Mouse (Mus musculus) hindbrain, embryonic 12.5 days (tissue): ENCODE measurements around the gene Hist2h3c2. TPM values are rescaled to one million over a fixed set of nuclear protein-coding genes. Genes with fewer than 3 reads are reported as not detected.
"Not testable (repeated sequence)": the region's sequence is repeated elsewhere in the genome, so short reads cannot be mapped to it uniquely, and the experiment has no call there.

Experiments used
- ATAC-seq: fragments of 200-750 bp; cut with Nextera tagmentation; 2 replicates; pipeline ENCODE4 v1.8.0; 2017; ENCODE audit warnings: moderate TSS enrichment; ENCODE audit not compliant: low FRiP score
- H3K27ac ChIP-seq: fragments of 300-500 bp; sonication (generic); 2 replicates; pipeline ENCODE4 v1.5.1; 2016; ENCODE audit warnings: mild to moderate bottlenecking
- H3K27me3 ChIP-seq: fragments of 300-500 bp; sonication (generic); 2 replicates; pipeline ENCODE4 v1.6.1; 2016; ENCODE audit warnings: mild to moderate bottlenecking
- H3K36me3 ChIP-seq: fragments of 300-500 bp; sonication (generic); 2 replicates; pipeline ENCODE4 v1.6.1; 2016; ENCODE audit warnings: mild to moderate bottlenecking
- H3K4me1 ChIP-seq: fragments of 300-500 bp; sonication (generic); 2 replicates; pipeline ENCODE4 v1.6.1; 2016
- H3K4me2 ChIP-seq: fragments of 300-500 bp; sonication (generic); replicated peaks from 2 replicates; pipeline ENCODE4 v1.6.1; 2016; ENCODE audit warnings: mild to moderate bottlenecking
- H3K4me3 ChIP-seq: fragments of 300-500 bp; sonication (generic); 2 replicates; pipeline ENCODE4 v1.5.1; 2016; ENCODE audit warnings: mild to moderate bottlenecking
- H3K9ac ChIP-seq: fragments of 300-500 bp; sonication (generic); 2 replicates; pipeline ENCODE4 v1.6.1; 2016; ENCODE audit warnings: mild to moderate bottlenecking, moderate library complexity
- H3K9me3 ChIP-seq: fragments of 300-500 bp; sonication (generic); replicated peaks from 2 replicates; pipeline ENCODE4 v1.6.1; 2016; ENCODE audit warnings: mild to moderate bottlenecking
- WGBS: fragments of 180-500 bp; shearing (Covaris S2); methylation state at CpG from one replicate; pipeline ENCODE4 v1.1.7; 2016; 5-methylcytosine and 5-hydroxymethylcytosine counted together
- polyA plus RNA-seq: library from polyadenylated mRNA; unstranded; fragments of >200 nt; fragmentation: Nextera tagmentation; extraction: Ambion mirVana; gene quantifications from 2 replicates; pipeline ENCODE4 v1.2.1, GENCODE M21; 2016

The Hist2h3c2 gene
- polyA plus RNA-seq, 1 experiment from 2014 or later = 6.7 TPM

DNA sequence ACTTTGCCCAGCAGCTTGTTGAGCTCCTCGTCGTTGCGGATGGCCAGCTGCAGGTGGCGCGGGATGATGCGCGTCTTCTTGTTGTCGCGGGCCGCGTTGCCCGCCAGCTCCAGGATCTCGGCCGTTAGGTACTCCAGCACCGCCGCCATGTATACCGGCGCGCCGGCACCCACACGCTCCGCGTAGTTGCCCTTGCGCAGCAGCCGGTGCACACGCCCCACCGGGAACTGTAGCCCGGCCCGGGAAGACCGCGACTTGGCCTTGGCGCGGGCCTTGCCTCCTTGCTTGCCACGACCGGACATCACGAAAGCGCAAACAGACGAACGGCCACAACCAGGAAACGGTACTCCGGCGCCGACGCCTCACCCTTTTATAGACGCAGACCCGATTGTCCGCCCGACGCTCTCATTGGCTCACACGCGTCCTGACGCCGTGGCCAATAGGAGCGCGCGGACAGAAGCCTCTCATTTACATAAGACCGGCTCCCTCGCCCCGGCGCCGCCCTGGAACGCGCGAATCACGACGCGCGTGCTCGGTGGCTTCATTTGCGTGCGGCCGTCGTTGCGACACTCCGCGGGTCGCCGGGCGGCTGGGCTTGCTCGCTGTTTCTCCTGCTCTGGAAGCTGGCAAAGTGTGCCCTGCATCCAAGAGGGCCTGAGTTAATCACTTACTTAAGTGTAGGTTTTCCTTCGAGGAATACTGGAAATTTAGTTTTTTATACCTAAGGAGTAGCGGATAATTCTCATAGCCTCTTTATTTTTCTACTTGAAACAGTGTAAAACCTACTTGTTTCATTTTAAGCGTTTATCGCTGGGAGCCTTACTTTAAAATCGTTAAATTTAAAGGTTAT, 1.2 kb upstream of the Hist2h3c2 start, which contains the start of gene Hist2h2aa2:
Gene Hist2h2aa2 (minus strand): TSS at position 328 of the 850 bp plus-strand sequence.
- WGBS = 3% methylated on average over 37 of the region's 85 CpGs
- peak; percentile 86 for ATAC-seq

DNA sequence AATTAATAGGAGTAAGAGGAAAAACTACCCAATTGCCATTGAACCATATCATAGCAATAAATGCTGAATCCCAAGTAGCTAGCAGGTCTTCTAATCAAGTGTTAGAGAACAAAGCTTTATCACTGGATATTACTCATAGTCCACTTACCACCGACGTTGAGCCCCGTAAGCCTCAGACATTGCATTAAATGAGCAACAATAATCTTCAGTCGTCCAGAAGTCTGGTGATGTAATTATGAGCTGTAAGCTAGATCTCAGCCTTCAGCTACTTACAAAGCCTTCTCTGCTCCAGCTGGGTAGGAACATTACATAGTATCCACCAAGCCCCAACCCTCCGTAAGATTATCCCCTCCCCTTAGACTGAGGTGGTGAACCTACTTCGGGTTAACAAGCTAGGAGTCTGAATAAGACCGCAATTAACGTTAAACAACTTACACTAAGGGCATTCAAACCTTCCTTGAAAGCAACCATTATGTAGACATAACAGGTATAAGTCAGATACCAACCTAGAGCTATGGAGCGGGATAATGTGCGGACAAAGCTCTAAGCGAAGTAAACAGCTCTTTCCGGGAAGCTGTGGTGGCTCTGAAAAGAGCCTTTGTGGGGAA, 919 bp downstream of the Hist2h3c2 start:
- H3K36me3 ChIP-seq = no peaks in the 10 kb centered on the region
- under 1% methylated on average over 12 of the region's 12 CpGs for WGBS
- peak overlapping the region; percentile 37 for H3K4me3 ChIP-seq
- peak overlapping the region; percentile 68 for H3K27ac ChIP-seq
- H3K4me1 ChIP-seq = peaks cover 15% of the 10 kb centered on the region
- no peak for ATAC-seq
- H3K27me3 ChIP-seq = no peaks in the 10 kb centered on the region
- peak overlapping the region; percentile 55 for H3K4me2 ChIP-seq
- H3K9ac ChIP-seq = peak overlapping the region; percentile 56
- no peaks in the 10 kb centered on the region for H3K9me3 ChIP-seq

More for the DNA sequence above, 1.2 kb upstream of the Hist2h3c2 start, which contains the start of gene Hist2h2aa2:
- Histone ChIP-seq H3K4me2 (peak within 1 kb of the TSS; percentile 44), H3K9ac (peak within 1 kb of the TSS; percentile 55; the same call in 1 of the 2 replicates), H3K27ac (peak within 1 kb of the TSS; percentile 88), H3K4me1 (peaks cover 22% of the 10 kb centered on the region), H3K4me3 (peak within 1 kb of the TSS; percentile 32)
- H3K27me3 ChIP-seq, H3K9me3 ChIP-seq, H3K36me3 ChIP-seq: not testable (repeated sequence)

DNA sequence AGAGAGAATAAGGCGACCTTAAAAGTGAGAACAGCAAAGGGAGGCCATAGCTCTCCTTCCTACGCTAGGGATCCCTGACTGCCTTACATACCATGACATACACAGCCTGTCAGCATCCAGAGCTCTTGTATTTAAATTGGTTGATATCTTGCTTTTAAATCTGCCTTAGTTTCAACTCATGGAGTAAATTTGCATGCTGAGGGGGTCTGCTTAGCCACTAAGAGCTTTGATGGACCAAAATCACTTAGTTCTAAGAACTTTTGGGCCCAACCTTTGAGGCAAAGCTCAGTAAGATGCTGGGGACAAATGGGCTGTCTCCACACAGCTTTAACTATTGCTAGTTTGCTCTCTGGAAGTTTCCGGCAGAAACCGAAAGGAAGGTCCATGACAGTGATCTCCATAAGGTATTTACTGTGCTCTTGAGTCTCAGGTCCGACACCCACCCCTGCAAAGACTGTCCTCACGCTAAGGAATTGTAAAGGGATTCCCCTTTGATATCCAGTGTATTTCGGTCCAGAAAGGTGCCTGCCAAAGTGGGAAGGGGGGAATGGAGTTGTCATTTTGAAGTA, 1.5 kb downstream of the Hist2h3c2 start:
- H3K27me3 ChIP-seq = no peaks in the 10 kb centered on the region
- peaks cover 15% of the 10 kb centered on the region for H3K4me1 ChIP-seq
- H3K36me3 ChIP-seq = no peaks in the 10 kb centered on the region
- peak overlapping the region; percentile 55 for H3K4me2 ChIP-seq
- ATAC-seq = no peak
- H3K9ac ChIP-seq = peak overlapping the region; percentile 56
- peak overlapping the region; percentile 37 for H3K4me3 ChIP-seq
- peak overlapping the region; percentile 68; the same call in 1 of the 2 replicates for H3K27ac ChIP-seq
- 28% methylated on average over 7 of the region's 7 CpGs for WGBS
- no peaks in the 10 kb centered on the region for H3K9me3 ChIP-seq

DNA sequence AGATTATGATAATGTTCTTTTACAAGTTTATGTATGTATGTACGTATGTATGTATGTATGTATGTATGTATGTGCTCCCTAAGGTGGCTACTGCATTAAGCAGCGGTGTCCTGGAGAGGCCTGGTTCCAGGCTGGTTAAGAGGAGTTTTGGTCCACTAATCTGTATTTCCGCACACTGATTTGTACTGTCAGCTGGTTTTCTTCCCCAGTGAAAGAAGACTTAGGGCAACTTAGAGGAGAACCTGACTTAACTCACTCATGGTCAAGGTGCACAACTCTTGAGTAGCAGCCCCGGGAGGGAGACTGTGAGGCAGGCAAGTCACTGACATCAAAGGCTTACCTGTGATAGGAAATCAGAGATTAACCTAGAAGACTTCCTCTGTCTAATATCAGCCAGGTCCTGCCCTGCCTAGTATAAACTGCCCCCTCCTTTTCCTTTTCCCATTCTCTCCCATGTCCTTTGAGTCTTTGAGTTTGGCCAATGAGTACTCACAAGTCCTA, 2.0 kb downstream of the Hist2h3c2 start:
- Histone ChIP-seq H3K27ac (no peak overlapping the region), H3K9me3 (no peaks in the 10 kb centered on the region), H3K27me3 (no peaks in the 10 kb centered on the region), H3K4me2 (peak overlapping the region; percentile 55), H3K4me3 (peak overlapping the region; percentile 37; the same call in 1 of the 2 replicates), H3K36me3 (no peaks in the 10 kb centered on the region), H3K4me1 (peaks cover 15% of the 10 kb centered on the region), H3K9ac (peak overlapping the region; percentile 56; the same call in 1 of the 2 replicates)
- WGBS = 83% methylated on average over 4 of the region's 4 CpGs
- no peak for ATAC-seq

DNA sequence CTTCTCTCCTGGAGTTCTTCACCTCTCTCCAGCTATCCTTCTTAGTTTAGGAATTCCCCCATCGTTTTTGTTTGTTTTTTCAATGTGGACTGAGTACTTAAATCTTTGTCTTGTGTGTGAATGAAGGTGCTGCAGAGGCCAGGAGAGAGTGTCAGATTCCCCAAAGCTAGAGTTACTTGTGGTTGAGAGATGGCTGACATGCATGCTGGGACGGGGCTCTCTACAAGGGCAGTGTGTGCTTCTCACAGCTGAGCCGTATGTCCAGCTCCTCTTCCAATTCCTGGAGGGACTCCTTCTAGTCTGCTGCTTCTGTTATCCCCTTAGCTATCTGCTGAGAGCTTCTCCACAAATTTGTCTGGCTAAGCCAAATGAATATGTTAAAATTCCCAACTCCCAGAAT, 3.1 kb downstream of the Hist2h3c2 start:
- Histone ChIP-seq H3K4me3 (no peak overlapping the region), H3K27me3 (no peaks in the 10 kb centered on the region), H3K27ac (peak overlapping the region; percentile 30; the same call in 1 of the 2 replicates), H3K9ac (no peak overlapping the region), H3K4me1 (peaks cover 15% of the 10 kb centered on the region), H3K36me3 (no peaks in the 10 kb centered on the region), H3K9me3 (no peaks in the 10 kb centered on the region), H3K4me2 (no peak overlapping the region)
- no peak for ATAC-seq
- WGBS = 62% methylated on average over 3 of the region's 3 CpGs

DNA sequence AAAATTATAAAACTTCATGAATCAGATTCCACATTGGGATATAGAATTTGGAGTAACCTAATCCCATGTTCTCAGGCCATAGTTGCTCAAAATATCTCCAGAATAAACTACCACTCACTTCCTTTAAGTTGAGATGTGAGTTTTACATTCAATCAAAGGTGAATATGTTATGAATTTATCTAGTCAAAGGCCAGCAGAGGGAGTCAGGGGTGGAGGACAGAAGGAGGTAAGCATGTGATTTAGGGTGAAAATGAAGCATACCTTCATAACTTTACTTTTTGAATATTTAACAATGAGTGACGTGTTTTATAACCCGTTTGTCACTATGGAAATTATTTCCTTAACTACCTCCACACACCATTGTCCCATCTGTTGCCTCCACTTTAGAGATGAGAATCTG, 4.0 kb downstream of the Hist2h3c2 start:
- 95% methylated on average over 2 of the region's 2 CpGs for WGBS
- ATAC-seq = no peak
- Histone ChIP-seq H3K9me3 (no peaks in the 10 kb centered on the region), H3K27me3 (no peaks in the 10 kb centered on the region), H3K9ac (no peak overlapping the region), H3K27ac (no peak overlapping the region), H3K4me3 (no peak overlapping the region), H3K4me1 (peaks cover 15% of the 10 kb centered on the region), H3K36me3 (no peaks in the 10 kb centered on the region), H3K4me2 (no peak overlapping the region)

DNA sequence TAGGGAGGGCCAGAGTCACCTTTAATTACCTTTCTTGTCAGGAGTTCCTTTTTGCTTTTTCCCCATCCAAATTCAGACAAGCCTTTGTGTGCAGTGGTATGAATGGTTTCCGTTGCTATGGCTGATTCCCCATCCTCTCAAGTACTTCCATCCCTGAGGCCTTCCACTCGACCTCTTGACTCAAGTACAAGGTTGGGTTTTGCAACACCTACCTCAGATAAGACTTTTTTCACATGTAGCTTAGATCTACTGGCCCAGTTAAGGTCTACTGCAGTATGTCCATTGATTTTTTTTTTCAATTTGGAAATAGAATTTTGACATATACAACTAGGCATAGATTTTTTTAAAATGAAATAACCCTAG, 7.2 kb downstream of the Hist2h3c2 start:
- no peak for ATAC-seq
- no peaks in the 10 kb centered on the region for H3K36me3 ChIP-seq
- 72% methylated on average over 2 of the region's 2 CpGs for WGBS
- H3K4me3 ChIP-seq = no peak overlapping the region
- H3K4me2 ChIP-seq = no peak overlapping the region
- H3K4me1 ChIP-seq = 0 out of 2 replicates have a peak, but pooled peaks cover 6% of the 10 kb centered on the region
- H3K9ac ChIP-seq = no peak overlapping the region
- H3K27ac ChIP-seq = no peak overlapping the region
- H3K9me3 ChIP-seq = no peaks in the 10 kb centered on the region
- H3K27me3 ChIP-seq = no peaks in the 10 kb centered on the region

DNA sequence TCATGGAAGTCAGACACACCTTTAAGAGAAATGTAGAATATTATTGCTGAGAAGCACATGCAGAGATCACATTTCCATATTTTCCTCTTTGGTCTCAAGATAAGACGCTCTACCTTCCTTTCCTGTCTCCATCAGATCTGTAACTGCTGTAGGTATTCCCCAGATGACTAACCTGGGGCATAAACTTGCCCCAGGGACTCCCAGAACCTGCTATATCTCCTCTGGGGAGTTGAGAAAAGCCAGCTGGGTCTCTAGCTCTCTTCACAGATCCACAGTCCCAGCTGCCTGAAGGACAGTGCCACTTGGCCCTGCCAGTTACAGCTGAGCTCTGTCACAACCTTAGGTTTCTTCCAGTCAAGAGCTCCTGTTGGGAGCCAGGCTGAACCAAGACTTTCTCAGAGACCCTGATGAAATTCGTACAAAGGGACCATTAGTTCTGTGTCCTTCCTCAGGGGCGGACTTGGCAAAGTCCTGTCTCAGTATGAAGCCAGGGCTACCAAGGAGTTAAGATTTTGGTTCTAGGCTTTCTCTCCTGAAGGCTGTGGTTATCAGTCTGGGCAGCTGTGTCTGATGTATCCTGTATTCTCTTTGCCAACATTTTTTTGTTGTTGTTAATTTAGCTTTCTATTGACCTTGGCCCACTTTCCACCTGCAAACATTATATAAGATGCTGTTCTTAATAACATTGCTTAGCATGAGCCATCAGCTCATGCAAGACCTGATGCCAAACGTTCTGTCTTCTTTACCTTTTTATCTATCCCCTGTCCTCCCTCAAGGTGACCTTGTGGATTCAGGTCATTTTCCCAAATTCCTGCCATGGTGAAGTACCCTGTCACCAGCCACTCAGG, 7.8 kb downstream of the Hist2h3c2 start:
- 73% methylated on average over 4 of the region's 4 CpGs for WGBS
- Histone ChIP-seq H3K27ac (no peak overlapping the region), H3K27me3 (no peaks in the 10 kb centered on the region), H3K36me3 (no peaks in the 10 kb centered on the region), H3K4me1 (0 out of 2 replicates have a peak, but pooled peaks cover 7% of the 10 kb centered on the region), H3K9ac (no peak overlapping the region), H3K4me2 (no peak overlapping the region), H3K9me3 (no peaks in the 10 kb centered on the region), H3K4me3 (no peak overlapping the region)
- ATAC-seq = no peak

DNA sequence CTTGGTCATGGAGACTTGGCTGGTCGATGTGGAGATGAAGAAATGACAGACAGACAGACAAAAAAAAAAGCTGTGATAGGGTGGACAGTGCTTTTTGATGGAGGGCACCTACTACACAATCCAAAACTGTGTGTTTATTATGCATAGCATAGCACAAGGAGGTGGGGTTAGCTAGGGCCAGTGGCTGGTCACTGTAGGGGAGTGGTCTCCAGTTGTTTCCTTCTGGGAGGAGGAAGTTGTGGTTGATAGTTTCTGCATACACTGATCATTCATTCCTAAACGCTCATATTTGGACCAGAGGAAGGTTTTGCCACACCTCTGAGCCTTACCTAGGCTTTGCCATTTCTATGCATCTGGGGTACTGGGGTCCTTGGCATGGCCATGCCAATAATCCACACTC, 8.5 kb downstream of the Hist2h3c2 start:
- H3K36me3 ChIP-seq = no peaks in the 10 kb centered on the region
- H3K9me3 ChIP-seq = no peaks in the 10 kb centered on the region
- no peak for ATAC-seq
- no peak overlapping the region for H3K4me2 ChIP-seq
- no peaks in the 10 kb centered on the region for H3K27me3 ChIP-seq
- H3K4me1 ChIP-seq = 0 out of 2 replicates have a peak, but pooled peaks cover 9% of the 10 kb centered on the region
- H3K9ac ChIP-seq = no peak overlapping the region
- H3K27ac ChIP-seq = no peak overlapping the region
- WGBS = 82% methylated on average over 2 of the region's 2 CpGs
- H3K4me3 ChIP-seq = no peak overlapping the region

DNA sequence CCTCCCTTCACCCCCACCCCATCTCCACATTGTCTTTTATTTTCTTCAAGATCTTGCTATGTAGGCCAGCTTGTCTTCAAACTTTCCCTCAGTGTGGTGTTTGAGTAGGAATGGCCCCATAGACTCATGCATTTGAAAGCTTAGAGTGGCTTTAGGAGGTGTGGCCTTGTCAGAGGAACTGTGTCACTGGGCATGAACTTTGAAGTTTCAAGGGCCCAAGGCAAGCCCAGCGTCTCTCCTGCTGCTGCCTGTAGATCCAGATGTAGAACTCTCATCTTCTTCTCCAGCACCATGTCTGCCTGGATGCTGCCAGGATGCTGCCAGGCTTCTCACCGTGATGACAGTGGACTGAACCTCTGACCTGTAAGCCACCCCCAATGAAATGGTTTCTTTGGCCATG, 10.1 kb downstream of the Hist2h3c2 start:
- Histone ChIP-seq H3K9ac (no peak overlapping the region), H3K4me2 (no peak overlapping the region), H3K36me3 (no peaks in the 10 kb centered on the region), H3K9me3 (no peaks in the 10 kb centered on the region), H3K4me3 (no peak overlapping the region), H3K27ac (no peak overlapping the region), H3K27me3 (no peaks in the 10 kb centered on the region), H3K4me1 (0 out of 2 replicates have a peak, but pooled peaks cover 11% of the 10 kb centered on the region)
- 62% methylated on average over 2 of the region's 2 CpGs for WGBS
- no peak for ATAC-seq

DNA sequence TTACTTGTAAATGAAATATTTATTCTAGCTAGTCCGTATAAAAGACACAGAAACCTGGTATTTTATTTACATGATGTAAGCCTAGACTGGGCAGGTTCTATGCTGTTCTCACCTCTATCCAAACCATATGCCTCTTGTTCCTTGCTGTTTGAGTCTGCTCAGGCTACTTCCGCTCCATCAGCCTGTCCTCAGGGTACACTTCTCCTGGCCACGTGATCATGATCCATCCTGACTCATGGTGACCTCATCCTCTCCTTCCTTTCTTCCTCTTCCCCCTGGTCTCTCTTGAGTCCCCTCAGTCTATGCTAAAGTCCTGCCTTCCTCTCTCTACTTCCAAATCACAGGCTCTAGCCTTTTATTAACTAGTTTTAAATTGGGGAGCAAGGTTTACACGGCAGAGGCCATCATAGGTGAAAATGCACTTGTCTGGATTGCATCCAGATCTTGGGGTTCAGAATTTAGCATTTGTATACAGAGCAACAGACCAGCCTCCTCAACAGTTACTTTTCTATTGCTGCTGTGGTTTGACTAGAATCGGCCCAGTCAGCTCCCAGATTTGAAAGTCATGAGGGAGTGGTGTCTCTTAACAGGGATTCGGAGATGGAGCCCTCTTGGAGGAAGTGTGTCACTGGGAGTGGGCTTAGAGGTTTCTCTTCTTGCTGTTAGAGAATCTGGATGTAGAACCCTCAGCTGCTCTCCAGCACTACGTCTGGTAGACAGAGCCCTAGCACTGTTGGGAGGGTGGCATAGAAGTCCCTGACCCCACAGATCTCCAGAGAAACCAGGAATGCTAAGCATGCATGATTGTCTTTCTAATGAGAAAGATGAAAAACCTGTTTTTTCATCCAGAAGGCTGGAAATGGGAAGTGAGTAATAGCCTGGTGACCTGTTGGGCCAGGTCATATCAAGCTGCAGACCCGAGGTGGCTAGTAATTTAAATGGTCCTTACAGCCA, 12.0 kb downstream of the Hist2h3c2 start:
- Histone ChIP-seq H3K9ac (no peak overlapping the region), H3K36me3 (no peaks in the 10 kb centered on the region), H3K27me3 (no peaks in the 10 kb centered on the region), H3K4me1 (peaks cover 17% of the 10 kb centered on the region), H3K4me2 (no peak overlapping the region), H3K27ac (no peak overlapping the region), H3K9me3 (no peaks in the 10 kb centered on the region), H3K4me3 (no peak overlapping the region)
- 73% methylated on average over 8 of the region's 8 CpGs for WGBS
- no peak for ATAC-seq
